Mouse (Mus musculus) naive thymus-derived CD4-positive, alpha-beta T cell, adult 2 months (primary cell): ENCODE measurements around the gene Copz1.
A peak's percentile ranks its signal among the peaks of the same experiment; 100 is the strongest.

Source experiments
- DNase-seq: peaks from one replicate; pipeline ENCODE4 v3.0.0-alpha.2; 2011; ENCODE audit warnings: low read depth

Copz1 gene

GRCm38 (mm10) chr15:103292673-103293345, 20.3 kb downstream of the Copz1 start:
- DNase-seq, result no peak

- DNase-seq, result no peak
These were observed 20.9 kb downstream of the Copz1 start for GRCm38 (mm10) chr15:103293375-103293774.

GRCm38 (mm10) chr15:103294649-103295048, 22.1 kb downstream of the Copz1 start:
- DNase-seq, result no peak

GRCm38 (mm10) chr15:103295851-103296250, 23.3 kb downstream of the Copz1 start:
- no peak for DNase-seq

GRCm38 (mm10) chr15:103297313-103297712, 24.8 kb downstream of the Copz1 start:
- DNase-seq, result no peak

GRCm38 (mm10) chr15:103298026-103298425, 25.5 kb downstream of the Copz1 start:
- DNase-seq, result no peak

- no peak for DNase-seq
These were observed 26.5 kb downstream of the Copz1 start for GRCm38 (mm10) chr15:103298861-103299616.

- no peak for DNase-seq
These were observed 27.1 kb downstream of the Copz1 start for GRCm38 (mm10) chr15:103299644-103300043.

- no peak for DNase-seq
These were observed 27.6 kb downstream of the Copz1 start for GRCm38 (mm10) chr15:103300067-103300471.

GRCm38 (mm10) chr15:103300560-103300959, 28.0 kb downstream of the Copz1 start:
- no peak for DNase-seq

GRCm38 (mm10) chr15:103301046-103301445, 28.5 kb downstream of the Copz1 start:
- no peak for DNase-seq

- DNase-seq, result no peak
These were observed 29.2 kb downstream of the Copz1 start for GRCm38 (mm10) chr15:103301547-103302340.

- no peak for DNase-seq
These were observed 30.0 kb downstream of the Copz1 start for GRCm38 (mm10) chr15:103302341-103303021.

GRCm38 (mm10) chr15:103303916-103304615, 31.6 kb downstream of the Copz1 start:
- DNase-seq, result no peak

GRCm38 (mm10) chr15:103304616-103304969, 32.1 kb downstream of the Copz1 start:
- DNase-seq, result peak; percentile 45

- peak; percentile 89 for DNase-seq
These were observed 32.7 kb downstream of the Copz1 start for GRCm38 (mm10) chr15:103305070-103305678.

- peak; percentile 32 for DNase-seq
These were observed 33.5 kb downstream of the Copz1 start for GRCm38 (mm10) chr15:103305792-103306645.

- peak; percentile 96 for DNase-seq
These were observed 34.6 kb downstream of the Copz1 start for GRCm38 (mm10) chr15:103307125-103307524.

GRCm38 (mm10) chr15:103308056-103308875, 35.8 kb downstream of the Copz1 start:
- DNase-seq, result no peak
